Mouse (Mus musculus) lung, adult 18-20 months (tissue): Measurements from ENCODE around the gene Cyp2c68.
"Not testable (repeated sequence)": the region's sequence is repeated elsewhere in the genome, so short reads cannot be mapped to it uniquely, and the experiment has no call there.

Experiments used
- DNase-seq, 2 experiments: peaks; one replicate each; pipeline ENCODE4 v3.0.0; 2022; ENCODE audit warnings: mixed read lengths in 2 of 2

Gene Cyp2c68

DNA sequence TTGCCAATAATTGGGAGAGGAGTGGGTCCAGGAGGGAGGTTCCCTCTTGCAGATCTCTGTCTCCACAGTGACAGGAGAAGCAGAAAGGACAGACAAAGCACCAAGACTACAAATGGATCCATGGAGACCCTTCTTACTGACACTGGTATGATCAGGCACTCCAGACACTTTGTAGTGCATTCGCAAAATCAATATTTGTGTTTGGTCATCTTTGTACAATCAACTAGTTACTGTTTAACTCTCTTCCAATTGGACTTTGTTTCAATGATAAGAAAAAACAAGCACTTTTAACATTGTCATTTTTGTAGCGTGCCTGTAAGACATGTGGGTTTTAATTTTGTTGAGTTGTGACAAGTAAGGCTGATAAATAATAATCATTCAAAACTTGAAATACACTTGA is at the start of gene Cyp2c68:
Gene Cyp2c68 (minus strand): TSS at position 135 of the 400 bp plus-strand sequence.
- no peak for DNase-seq

DNA sequence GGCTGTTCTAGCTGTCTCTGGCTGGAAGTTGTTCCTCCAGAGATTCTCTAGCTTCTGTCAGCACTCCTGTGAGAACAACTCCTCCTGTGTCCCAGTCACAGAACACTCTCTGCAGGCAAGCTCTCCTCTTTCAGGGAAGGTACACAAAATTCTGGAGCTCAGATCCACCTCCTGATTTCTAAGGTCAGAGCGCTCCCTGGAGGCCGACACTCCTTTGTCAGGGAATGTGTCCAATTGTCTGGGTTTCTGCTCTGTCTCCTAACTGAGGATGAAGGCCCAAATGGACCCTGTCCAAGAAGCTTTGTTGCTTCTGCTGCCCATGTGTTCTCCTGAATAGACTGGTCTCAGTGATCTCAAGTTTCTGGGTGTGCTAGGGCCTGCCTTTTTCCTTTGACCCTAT is 44.6 kb upstream of the Cyp2c68 start:
- DNase-seq, result not testable (repeated sequence)

DNA sequence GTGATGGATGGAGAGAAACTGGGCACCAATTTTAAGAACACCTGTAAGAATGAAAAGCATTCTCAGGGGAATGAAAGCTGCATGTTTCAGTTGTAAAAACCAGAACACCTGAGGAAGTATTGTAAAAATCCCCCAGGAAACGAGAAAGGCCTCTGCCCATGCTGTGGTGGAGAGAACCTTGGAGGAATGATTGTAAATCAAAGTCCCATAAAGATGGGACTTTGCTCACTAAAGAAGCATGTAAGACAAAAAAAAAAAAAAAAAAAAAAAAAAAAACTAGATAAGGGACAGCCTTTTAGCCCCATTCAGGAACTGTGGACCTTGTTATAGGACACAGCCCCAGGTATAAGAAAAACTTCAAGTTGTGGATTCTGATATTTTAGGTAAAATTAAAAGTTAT is 4.5 kb upstream of the Cyp2c68 start:
- no peak for DNase-seq

DNA sequence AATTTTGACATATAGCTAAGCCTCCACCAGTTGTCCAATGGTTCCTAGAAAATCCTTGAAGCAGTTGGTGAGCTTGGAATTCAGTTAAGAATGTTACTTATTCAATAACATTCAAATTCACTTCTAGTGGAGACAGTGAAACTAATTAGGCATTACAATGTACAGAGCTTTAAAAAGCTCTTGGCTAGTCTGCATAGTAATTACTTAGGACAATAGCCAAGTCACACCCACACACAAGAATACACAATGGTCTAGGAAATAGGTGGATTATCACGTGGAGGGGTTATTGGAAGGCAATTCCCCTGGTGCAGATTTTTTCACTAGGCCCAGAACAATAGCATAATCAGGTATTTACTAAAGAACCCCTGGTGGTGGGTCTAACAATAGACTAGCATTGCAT is 3.5 kb upstream of the Cyp2c68 start:
- not testable (repeated sequence) for DNase-seq

DNA sequence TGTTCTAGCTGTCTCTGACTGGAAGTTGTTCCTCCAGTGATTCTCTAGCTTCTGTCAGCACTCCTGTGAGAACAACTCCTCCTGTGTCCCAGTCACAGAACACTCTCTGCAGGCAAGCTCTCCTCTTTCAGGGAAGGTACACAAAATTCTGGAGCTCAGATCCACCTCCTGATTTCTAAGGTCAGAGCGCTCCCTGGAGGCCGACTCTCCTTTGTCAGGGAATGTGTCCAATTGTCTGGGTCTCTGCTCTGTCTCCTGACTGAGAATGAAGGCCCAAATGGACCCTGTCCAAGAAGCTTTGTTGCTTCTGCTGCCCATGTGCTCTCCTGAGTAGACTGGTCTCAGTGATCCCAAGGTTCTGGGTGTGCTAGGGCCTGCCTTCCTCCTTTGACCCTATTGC is 29.7 kb downstream of the Cyp2c68 start:
- DNase-seq, result not testable (repeated sequence)

DNA sequence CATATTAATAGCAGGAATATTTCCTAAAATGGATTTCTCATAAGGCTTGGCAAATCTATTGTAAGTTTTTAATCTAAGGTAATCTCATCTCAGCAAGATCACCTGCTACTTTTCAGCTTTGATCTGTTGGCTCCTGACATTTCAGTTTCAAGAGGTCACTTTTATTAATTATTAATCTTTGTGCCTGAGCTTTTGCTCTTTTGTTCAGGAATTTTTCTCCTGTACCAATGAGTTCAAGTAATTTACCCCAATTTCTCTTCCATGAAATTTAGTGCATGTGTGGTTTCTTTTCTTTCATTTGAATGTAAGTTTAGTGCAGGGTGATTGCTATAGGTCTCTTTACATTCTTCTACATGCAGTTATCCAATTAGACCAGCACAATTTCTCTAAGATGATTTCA is 75.2 kb downstream of the Cyp2c68 start:
- DNase-seq, result not testable (repeated sequence)

DNA sequence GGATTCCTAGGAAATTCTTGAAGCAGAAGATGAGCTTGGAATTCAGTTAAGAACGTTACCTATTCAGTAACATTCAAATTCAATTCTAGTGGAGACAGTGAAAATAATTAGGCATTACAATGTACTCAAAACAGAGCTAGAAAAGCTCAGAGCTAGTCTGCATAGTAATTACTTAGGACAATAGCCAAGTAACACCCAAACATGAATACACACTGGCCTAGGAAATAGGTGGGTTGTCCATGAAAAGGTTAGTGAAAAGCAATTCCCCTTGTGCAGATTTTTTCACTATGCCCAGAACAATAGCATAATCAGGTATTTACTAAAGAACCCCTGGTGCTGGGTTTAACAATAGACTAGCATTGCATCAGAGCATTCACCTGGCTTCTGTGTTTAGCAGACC is 88.5 kb downstream of the Cyp2c68 start:
- no peak for DNase-seq

DNA sequence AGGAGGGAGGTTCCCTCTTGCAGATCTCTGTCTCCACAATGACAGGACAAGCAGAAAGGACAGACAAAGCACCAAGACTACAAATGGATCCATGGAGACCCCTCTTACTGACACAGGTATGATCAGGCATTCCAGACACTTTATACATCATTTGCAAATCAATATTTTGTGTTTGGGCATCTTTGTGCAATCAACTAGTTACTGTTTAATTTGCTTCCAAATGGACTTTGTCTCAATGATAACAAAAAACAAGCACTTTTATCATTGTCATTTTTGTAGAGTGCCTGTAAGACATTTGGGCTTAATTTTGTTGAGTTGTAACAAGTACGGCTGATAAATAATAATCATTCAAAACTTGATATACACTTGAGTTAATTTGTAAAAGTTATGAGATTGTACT is 91.9 kb downstream of the Cyp2c68 start, which contains the start of gene Cyp2c67:
Gene Cyp2c67 (minus strand): TSS at position 114 of the 400 bp plus-strand sequence.
- DNase-seq, result no peak

DNA sequence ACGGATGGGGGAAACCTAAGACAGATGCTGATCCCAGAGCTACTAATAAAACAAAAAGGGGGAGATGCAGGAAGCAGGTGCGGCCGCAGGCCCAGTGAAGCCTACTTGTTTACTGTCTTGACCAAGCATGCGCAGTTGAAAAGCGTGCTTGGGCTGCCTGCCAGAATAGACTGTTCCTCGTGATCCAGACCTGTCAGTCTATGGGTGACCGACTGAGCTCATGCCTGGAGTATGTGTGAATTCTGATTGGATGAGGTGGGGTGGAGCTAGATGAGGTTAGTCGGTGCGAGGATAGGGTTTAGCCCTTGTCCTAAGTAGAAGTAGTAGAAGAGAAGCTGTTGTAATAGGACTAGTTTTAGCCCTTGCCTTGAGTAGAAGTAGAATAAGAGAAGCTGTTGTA is 93.3 kb downstream of the Cyp2c68 start:
- no peak for DNase-seq

DNA sequence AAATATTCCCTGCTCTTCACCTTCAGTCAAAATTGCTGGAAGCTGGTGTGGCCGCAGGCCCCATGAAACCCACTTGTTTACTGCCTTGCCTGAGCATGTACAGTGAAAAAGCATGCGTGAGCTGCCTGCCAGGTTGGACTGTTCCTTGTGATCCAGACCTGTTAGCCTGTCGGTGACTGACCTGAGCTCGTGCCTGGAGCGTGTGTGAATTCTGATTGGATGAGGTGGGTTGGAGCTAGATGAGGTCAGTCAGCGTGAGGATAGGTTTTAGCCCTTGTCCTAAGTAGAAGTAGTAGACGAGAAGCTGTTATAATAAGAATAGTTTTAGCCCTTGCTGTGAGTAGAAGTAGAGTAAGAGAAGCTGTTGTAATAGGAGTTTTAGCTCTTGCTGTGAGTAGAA is 96.3 kb downstream of the Cyp2c68 start:
- not testable (repeated sequence) for DNase-seq
